Mouse (Mus musculus) cerebellum, adult 11 months (tissue): ENCODE results near the gene Lbh.

Experiments
- DNase-seq: peaks from one replicate; pipeline ENCODE4 v3.0.0; 2022

The Lbh gene

GRCm38 (mm10) chr17:72911751-72912150 is 6.4 kb upstream of the Lbh start:
- DNase-seq = no peak

DNA sequence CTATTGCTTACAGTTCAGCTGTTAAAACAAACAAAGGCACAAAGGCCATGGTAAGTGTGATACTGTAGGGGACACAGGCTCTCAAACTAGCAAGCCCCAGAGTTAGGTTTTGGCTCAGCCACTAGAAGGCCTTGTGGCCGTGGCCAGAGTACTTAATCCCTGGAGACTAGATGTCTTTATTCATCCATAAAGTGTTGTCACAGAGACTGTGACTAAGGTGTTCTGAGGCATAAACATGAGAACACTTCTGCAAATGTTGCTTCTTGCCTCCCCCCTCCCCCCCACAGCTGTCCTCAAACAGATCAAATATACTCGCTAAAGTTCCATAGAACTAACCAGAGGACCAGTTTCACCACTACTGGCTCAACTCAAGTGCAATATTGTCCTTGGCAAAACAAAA is 4.0 kb upstream of the Lbh start:
- no peak for DNase-seq

DNA sequence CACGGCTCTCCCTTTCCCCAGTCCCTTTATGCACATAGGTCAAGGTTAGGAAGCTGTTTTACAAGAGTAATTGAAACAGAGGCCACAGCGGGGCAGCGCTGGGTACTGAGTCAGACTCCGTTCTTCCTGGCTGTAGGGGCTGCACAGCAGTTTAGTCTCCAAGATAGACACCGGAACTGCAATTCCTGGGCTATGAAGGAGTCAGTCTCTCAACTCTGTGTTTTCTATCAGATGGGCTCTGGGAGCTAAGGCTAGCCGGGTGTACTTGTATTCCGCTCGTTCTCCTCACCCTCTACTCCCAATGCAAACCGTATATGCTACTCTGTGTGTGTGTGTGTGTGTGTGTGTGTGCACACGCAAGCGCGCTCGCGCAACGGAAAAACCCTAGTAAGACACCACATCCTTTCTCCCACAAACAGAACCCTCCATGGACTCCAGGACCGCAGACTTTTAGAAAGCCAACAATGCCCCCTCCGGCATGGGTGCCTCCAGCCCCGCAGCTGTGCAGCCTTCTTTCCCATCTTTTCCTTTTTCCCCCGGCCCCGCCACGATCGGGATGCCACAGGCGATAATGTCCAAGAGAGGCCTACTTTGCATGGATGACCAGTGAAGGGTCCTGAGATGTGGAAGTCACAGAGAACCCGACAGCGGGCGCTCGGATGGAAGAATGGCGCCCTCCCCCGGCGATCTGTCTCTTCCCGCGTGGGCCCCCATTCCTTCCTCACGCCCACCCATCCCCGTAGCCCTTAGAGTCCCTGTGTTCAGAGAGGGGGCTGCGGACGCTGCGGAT is 669 bp upstream of the Lbh start:
- peak; percentile 51 for DNase-seq

DNA sequence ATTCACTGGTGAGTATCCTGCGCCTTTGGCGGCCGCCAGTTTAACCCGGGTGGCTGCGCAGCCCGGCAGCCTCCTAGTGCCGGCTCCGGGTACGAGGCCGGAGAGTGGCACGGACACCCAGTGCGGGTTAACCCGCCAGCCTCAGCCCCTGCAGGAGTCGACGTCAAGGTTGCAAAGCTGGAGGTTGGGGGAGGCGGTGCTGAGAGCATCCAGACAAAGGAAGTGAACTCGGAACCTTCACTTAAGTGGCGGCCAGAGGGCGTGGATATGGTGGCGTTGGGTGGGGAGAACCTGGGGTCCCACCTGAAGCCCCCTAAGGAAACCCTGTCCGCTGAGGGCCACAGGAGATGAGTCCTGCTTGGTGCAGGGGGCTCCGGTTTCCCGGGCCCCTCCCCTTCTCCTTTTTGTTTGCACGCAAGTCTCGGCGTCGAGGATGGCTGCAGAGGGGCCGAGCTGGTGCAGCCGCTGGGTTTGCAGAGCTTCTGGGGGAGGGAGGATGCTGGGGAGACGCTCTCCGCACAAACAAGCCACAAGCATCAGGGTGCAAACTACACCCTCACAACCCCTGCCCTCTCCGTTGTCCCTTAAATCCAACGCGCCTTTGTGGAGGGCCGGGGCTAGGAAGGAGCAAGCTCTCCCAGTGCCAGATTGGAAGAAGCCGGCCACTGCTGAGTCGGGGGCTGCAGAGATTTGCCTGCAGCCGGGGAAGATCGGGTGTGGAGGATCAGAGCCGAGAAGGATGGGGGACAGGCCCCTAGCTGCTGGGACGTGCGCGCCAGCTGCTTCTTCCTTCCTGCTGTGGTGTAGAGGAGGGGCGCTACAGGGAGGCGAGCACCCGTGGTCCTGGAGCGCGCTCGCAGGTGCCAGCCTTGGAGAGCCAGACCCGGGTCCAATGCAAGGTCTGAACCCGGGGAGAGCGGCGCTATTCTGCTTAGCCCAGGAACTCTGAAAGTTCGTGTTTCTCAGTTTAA is 751 bp downstream of the Lbh start:
- peak; percentile 17 for DNase-seq

DNA sequence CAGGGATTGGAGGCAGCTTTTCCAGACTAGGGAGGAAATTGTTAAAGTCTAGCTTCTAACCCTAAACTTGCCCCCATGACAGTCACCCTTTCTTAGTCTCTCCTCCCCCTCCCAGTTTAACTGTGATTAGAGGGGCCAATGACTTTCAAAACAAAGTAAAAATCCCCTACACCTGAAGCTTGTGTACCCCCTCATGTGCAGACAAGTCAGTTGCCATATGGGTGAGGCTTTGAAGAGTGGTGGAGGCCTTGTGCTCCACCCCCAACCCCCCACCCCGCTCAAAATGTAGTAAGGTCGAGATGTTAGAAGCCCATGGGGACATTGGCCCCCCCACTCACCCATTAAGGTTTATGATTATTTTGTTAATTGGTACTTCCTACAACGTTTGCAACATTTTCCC is 1.5 kb downstream of the Lbh start:
- no peak for DNase-seq

- DNase-seq = no peak
Measured at GRCm38 (mm10) chr17:72920430-72920829, 2.3 kb downstream of the Lbh start.

GRCm38 (mm10) chr17:72920971-72921370 is 2.9 kb downstream of the Lbh start:
- no peak for DNase-seq

DNA sequence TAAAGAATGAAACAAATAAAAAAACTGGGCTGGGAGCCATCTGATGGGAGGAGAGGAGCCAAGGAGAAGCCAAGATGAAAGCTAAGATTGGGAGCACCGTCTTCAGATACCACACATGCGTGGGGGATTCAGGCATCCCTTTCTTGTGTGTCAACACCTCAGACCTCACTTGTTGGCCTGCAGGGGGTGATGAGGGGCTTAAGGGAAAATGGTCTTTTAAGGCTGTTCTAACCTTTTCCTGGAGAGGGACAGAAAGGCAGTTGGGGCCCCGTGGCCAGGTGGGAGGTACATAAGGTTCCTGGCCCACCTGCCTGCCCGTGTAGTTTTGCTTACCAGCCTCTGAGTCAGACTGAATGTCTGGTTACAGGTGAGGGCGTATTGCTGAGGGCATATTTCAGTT is 4.1 kb downstream of the Lbh start:
- DNase-seq = no peak

GRCm38 (mm10) chr17:72923283-72923682 is 5.2 kb downstream of the Lbh start:
- DNase-seq = no peak

GRCm38 (mm10) chr17:72924295-72924694 is 6.2 kb downstream of the Lbh start:
- no peak for DNase-seq

DNA sequence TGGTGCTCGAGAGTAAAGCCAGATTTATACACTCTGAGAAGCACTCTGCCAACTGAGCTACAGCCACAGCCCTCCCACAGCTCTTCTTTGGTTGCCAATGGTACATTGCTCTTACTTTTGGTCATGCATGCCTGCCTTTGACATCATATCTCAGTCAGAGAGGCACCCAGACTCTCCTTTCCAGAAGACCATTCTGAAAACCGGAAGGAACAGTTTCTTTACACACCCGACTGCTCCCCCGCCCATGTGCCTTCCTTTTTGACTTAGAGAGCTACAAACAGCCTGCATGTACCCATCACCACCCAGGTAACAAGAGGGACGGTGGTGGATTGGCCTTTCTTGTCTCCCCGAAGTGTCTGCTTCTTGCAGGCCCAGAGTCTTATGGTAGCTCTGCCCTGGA is 7.0 kb downstream of the Lbh start:
- no peak for DNase-seq

- DNase-seq = no peak
Measured at GRCm38 (mm10) chr17:72925804-72926617, 7.9 kb downstream of the Lbh start.

- DNase-seq = no peak
Measured at GRCm38 (mm10) chr17:72926994-72927393, 8.9 kb downstream of the Lbh start.

GRCm38 (mm10) chr17:72933116-72933515 is 15.0 kb downstream of the Lbh start:
- no peak for DNase-seq

DNA sequence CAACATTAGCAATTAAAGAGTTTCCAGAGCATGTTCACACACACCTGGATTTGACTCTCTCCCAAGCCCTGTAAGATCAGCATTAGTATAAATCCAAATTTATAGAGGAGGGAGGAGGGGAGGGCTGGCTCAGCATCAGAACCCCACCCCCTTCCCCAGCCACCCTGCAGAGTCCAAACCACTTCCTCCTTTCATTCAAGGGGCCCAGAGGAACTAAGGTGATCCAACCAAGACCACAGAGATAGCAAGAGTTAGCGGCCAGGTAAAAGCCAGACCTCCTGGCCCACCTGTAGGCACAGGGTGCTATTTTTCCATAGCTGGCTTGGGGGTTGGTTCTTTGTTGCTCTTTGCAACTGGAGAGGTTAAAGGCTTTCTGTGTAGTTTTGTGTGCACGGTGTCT is 16.0 kb downstream of the Lbh start:
- no peak for DNase-seq

DNA sequence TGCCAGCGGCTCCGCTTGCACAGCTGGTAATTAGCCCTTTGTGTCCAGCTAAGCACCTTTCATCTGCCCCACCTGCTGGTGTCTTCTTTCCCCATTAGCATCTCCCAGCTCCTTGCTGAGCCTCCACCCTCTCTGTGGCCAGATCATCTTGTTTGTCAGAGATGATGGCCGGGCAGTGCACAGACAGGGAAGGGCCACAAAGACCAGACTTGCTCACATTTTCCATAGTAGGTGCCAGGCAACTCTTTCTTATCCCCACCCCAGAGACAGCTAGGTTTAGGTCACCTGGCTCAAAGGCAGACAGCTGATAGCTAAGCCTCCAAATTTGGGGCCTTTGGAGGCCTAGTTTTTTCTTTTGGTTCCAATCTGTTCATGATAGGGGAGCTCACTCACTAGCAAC is 16.5 kb downstream of the Lbh start:
- no peak for DNase-seq

DNA sequence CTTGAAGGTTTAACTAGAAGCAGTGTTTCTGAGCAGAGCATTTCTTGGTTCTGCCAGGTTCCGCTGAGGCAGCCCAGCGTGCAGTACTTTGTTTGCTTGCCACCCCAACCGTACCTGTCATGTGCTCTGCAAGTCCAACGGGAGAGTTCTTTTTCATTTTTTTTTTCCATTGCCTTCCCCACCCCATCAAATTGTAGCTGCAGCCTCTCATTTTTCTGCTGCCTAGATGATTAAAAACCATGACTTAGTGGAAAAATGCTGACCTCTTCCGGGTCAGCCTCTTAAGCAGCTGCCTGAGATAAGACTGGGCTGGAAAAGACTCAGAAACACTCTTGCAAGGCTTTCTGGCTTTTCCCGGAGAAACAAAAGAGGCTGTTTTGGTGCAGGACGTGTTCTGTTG is 17.8 kb downstream of the Lbh start:
- DNase-seq = no peak

- no peak for DNase-seq
Measured at GRCm38 (mm10) chr17:72936336-72936735, 18.2 kb downstream of the Lbh start.

GRCm38 (mm10) chr17:72937204-72937603 is 19.1 kb downstream of the Lbh start:
- no peak for DNase-seq

- no peak for DNase-seq
Measured at GRCm38 (mm10) chr17:72938026-72938795, 20.1 kb downstream of the Lbh start.

- DNase-seq = no peak
Measured at GRCm38 (mm10) chr17:72938871-72939568, 20.9 kb downstream of the Lbh start.

- DNase-seq = no peak
Measured at GRCm38 (mm10) chr17:72939569-72939899, 21.4 kb downstream of the Lbh start.
